Mouse (Mus musculus): ENCODE results near the gene Adm.

DNA sequence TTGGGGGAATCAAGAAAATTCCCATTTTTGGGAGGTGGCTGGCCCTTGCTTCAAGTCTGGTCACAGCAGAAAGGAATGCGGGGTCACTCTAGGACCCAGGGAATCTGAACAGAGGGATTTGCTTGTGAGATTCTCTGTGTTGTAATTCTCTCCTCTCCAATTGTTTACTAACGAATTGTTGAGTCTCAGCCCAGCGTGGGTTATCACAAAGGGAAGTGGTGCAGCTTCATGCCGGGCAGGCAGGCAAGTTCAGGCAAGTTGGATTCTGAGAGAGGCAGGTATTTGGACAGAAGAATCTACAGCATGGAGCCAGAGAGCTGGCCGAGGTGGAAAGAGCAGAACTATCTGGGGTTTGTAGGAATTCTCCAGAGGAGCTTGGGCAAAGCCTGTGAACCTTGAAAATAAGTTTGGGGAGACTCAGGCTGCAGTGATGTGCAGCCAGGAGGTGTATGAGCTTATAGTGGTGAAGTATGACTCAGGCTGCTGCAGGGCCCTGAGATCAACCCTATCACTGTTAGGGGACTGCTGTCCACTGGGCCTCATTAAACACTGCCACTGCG lies 43.7 kb downstream of the Adm start:
- no peak for TF ChIP-seq CTCF (IDR thresholded peaks at IDR 0.05; ENCODE audit: extremely low read depth, insufficient read depth, low read length)
- TF ChIP-seq POLR2A (IDR thresholded peaks at IDR 0.05; ENCODE audit: extremely low read depth, insufficient read depth, low read length): no peak

All from cortical plate, adult 2 months (tissue).